Mouse (Mus musculus) ES-Bruce4 (cell line): ENCODE measurements at regions not wholly inside any gene's neighbourhood (a gene's known extent, or its start where the extent isn't known, plus 50 kb on each side); places are given as distances from the start of the nearest gene placed in this dataset.
A peak's percentile ranks its signal among the peaks of the same experiment; 100 is the strongest.
"Not testable (repeated sequence)": the region's sequence is repeated elsewhere in the genome, so short reads cannot be mapped to it uniquely, and the experiment has no call there.

Experiments
- H3K27ac ChIP-seq: 2 replicates; pipeline ENCODE4 v1.5.1; 2012; ENCODE audit warnings: low read length, inconsistent platforms; ENCODE audit not compliant: insufficient read depth
- H3K27me3 ChIP-seq: 2 replicates; pipeline ENCODE4 v1.6.1; 2012; ENCODE audit warnings: mild to moderate bottlenecking, low read length, inconsistent platforms; ENCODE audit not compliant: control insufficient read depth, poor library complexity, insufficient read depth, severe bottlenecking
- H3K36me3 ChIP-seq: 2 replicates; pipeline ENCODE4 v1.6.1; 2012; ENCODE audit warnings: inconsistent platforms, mild to moderate bottlenecking, low read length, moderate library complexity; ENCODE audit not compliant: control insufficient read depth, poor library complexity, insufficient read depth, severe bottlenecking
- H3K4me1 ChIP-seq: one replicate; pipeline ENCODE4 v1.8.1; 2011; ENCODE audit warnings: low read length; ENCODE audit not compliant: control insufficient read depth, insufficient read depth
- H3K4me3 ChIP-seq: 2 replicates; pipeline ENCODE4 v1.5.1; 2011; ENCODE audit warnings: low read depth, mild to moderate bottlenecking, low read length
- H3K9ac ChIP-seq: 2 replicates; pipeline ENCODE4 v1.6.1; 2012; ENCODE audit warnings: low read depth, mild to moderate bottlenecking, inconsistent platforms; ENCODE audit not compliant: poor library complexity, severe bottlenecking
- H3K9me3 ChIP-seq: replicated peaks from 2 replicates; pipeline ENCODE4 v1.6.1; 2012; ENCODE audit warnings: mild to moderate bottlenecking, low read length, inconsistent platforms; ENCODE audit not compliant: control insufficient read depth, poor library complexity, insufficient read depth, severe bottlenecking
- CTCF ChIP-seq: IDR thresholded peaks from one replicate; pipeline ENCODE4 v1.8.1; 2011; ENCODE audit warnings: low read depth, low read length
- EP300 ChIP-seq: IDR thresholded peaks from 2 replicates; pipeline ENCODE4 v1.6.1; 2011; ENCODE audit warnings: low read depth, low read length; ENCODE audit not compliant: insufficient read depth
- POLR2A ChIP-seq: IDR thresholded peaks from one replicate; pipeline ENCODE4 v1.8.1; 2011; ENCODE audit warnings: low read length; ENCODE audit not compliant: insufficient read depth

GRCm38 (mm10) chr4:153651849-153652248, 169.2 kb upstream of the Ajap1 start:
- no peak overlapping the region for H3K27ac ChIP-seq
- TF ChIP-seq POLR2A (no peak), EP300 (peak; percentile 28; the same call in 1 of the 2 replicates)
- H3K9me3 ChIP-seq, result no peaks in the 10 kb centered on the region
- no peaks in the 10 kb centered on the region for H3K27me3 ChIP-seq
- H3K9ac ChIP-seq, result no peak overlapping the region
- H3K4me3 ChIP-seq, result no peak overlapping the region
- peaks cover 6% of the 10 kb centered on the region for H3K4me1 ChIP-seq
- no peaks in the 10 kb centered on the region for H3K36me3 ChIP-seq

GRCm38 (mm10) chr4:153652841-153653240, 170.2 kb upstream of the Ajap1 start:
- Histone ChIP-seq H3K9me3 (no peaks in the 10 kb centered on the region), H3K9ac (no peak overlapping the region), H3K36me3 (no peaks in the 10 kb centered on the region), H3K27ac (no peak overlapping the region), H3K27me3 (no peaks in the 10 kb centered on the region), H3K4me1 (peaks cover 6% of the 10 kb centered on the region), H3K4me3 (no peak overlapping the region)
- no peak for TF ChIP-seq CTCF

GRCm38 (mm10) chr4:153662731-153663130, 180.1 kb upstream of the Ajap1 start:
- Histone ChIP-seq H3K4me1 (no peaks in the 10 kb centered on the region), H3K27ac (no peak overlapping the region), H3K4me3 (no peak overlapping the region), H3K9me3 (no peaks in the 10 kb centered on the region), H3K27me3 (no peaks in the 10 kb centered on the region), H3K9ac (no peak overlapping the region), H3K36me3 (no peaks in the 10 kb centered on the region)
- no peak for TF ChIP-seq EP300
- no peak for TF ChIP-seq POLR2A
- TF ChIP-seq CTCF, result no peak

DNA sequence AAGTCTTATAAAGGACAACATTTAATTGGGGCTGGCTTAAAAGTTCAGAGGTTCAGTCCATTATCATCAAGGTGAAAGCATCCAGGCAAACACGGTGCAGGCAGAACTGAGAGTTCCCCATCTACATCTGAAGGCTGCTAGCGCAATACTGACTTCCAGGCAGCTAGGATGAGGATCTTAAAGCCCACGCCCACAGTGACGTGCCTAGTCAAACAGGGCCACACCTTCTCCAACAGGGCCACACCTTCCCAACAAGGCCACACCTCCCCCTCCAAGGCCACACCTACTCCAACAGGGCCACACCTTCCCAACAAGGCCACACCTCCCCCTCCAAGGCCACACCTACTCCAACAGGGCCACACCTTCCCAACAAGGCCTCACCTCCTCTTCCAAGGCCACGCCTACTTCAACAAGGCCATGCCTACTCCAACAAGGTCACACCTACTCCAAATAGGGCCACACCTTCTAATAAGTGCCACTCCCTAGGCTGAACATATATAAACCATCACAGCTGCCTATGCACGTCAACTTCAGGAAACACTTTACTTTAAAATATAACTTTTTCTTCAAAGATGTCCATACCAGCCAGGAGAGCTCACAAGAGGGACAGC, 184.1 kb upstream of the Ajap1 start:
- not testable (repeated sequence) for H3K4me3 ChIP-seq, H3K36me3 ChIP-seq, H3K27me3 ChIP-seq, H3K9me3 ChIP-seq, H3K27ac ChIP-seq, H3K9ac ChIP-seq, H3K4me1 ChIP-seq

DNA sequence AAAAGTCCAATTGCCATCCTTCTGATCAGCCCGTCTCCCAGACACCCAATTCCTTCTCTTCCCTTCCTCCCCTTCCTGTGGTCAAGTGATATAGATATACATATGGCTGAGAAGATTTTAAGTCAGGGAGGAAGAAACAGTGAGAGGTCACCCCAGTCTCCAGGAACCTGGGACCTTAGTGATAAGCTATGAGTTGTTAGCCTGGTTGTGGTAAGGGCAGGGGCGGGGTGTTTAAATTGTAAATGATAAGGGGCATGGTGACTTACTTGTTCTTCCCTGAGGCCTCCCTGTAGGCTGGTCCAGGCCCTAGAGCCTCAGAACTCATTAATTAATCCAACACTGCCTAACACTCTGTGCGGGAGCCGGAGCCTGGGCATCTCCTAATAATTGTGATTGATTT, 186.5 kb upstream of the Ajap1 start:
- no peaks in the 10 kb centered on the region for H3K4me1 ChIP-seq
- no peak for TF ChIP-seq POLR2A
- TF ChIP-seq EP300, result no peak
- no peaks in the 10 kb centered on the region for H3K36me3 ChIP-seq
- H3K9ac ChIP-seq, result no peak overlapping the region
- H3K9me3 ChIP-seq, result no peaks in the 10 kb centered on the region
- H3K27me3 ChIP-seq, result no peaks in the 10 kb centered on the region
- H3K27ac ChIP-seq, result no peak overlapping the region
- H3K4me3 ChIP-seq, result no peak overlapping the region

GRCm38 (mm10) chr4:153670216-153670615, 187.6 kb upstream of the Ajap1 start:
- no peak overlapping the region for H3K27ac ChIP-seq
- no peaks in the 10 kb centered on the region for H3K9me3 ChIP-seq
- no peaks in the 10 kb centered on the region for H3K4me1 ChIP-seq
- H3K27me3 ChIP-seq, result no peaks in the 10 kb centered on the region
- TF ChIP-seq POLR2A (no peak), CTCF (no peak), EP300 (no peak)
- H3K4me3 ChIP-seq, result no peak overlapping the region
- no peak overlapping the region for H3K9ac ChIP-seq
- H3K36me3 ChIP-seq, result no peaks in the 10 kb centered on the region

GRCm38 (mm10) chr4:153675431-153675830, 192.8 kb upstream of the Ajap1 start:
- Histone ChIP-seq H3K4me3 (no peak overlapping the region), H3K27me3 (no peaks in the 10 kb centered on the region), H3K27ac (no peak overlapping the region), H3K4me1 (no peaks in the 10 kb centered on the region), H3K9me3 (no peaks in the 10 kb centered on the region), H3K36me3 (no peaks in the 10 kb centered on the region), H3K9ac (no peak overlapping the region)
- TF ChIP-seq POLR2A (no peak), EP300 (no peak), CTCF (no peak)
